In the genomic region with DNA sequence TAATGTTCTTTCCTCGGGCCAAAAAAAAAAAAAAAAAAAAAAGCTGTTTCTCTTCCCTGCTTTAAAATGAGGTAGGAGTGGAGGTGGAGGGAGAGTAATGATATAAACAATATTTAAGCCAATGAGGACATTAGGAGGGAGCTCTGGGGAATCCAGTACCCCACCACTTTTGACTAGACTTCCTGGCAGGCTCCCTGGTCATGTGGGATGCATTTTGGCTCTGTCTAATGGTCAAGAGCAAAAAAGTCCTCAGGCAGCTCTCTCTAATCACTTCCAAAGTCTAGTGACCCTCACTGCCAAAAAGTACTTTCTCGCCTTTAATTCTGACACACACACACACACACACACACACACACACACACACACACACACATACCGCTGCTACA, we compare ENCODE assay signal across 8 mouse cellular contexts.
DNase-seq lines count a peak whose midpoint lies in the region; ATAC-seq lines count a peak whose summit lies in the region.
"Had no signal": no experiment of that assay in that cellular context is flagged by ENCODE, and none has a peak within 500 bp of the region (broad histone marks: within the 10 kb centered on the region; RNA-seq: fewer than 3 reads in every experiment).

No protein-coding gene starts in this region.

- no peaks in the 10 kb centered on the region for H3K9me3 ChIP-seq in hindbrain, embryonic 15.5 days
- no peaks in the 10 kb centered on the region for H3K9me3 ChIP-seq in hindbrain, embryonic 12.5 days (replicated peaks)
- H3K9me3 ChIP-seq in kidney, embryonic 16.5 days (ENCODE audit: low read length), result no peaks in the 10 kb centered on the region
- H3K9me3 ChIP-seq: embryonic facial prominence, embryonic 13.5 days had no signal

- H3K9ac ChIP-seq in hindbrain, embryonic 15.5 days, result no peak overlapping the region
- no peak overlapping the region for H3K9ac ChIP-seq in hindbrain, embryonic 12.5 days
- H3K9ac ChIP-seq in kidney, embryonic 16.5 days (replicated peaks; ENCODE audit: low read length), result no peak overlapping the region
- H3K9ac ChIP-seq: embryonic facial prominence, embryonic 13.5 days had no signal

- peak overlapping the region; percentile 68; the same call in 1 of the 2 replicates for H3K27ac ChIP-seq in hindbrain, embryonic 15.5 days (replicated peaks)
- H3K27ac ChIP-seq in hindbrain, embryonic 12.5 days, result no peak overlapping the region
- H3K27ac ChIP-seq in kidney, embryonic 16.5 days (ENCODE audit: low read length), result peak overlapping the region; percentile 40; the same call in 1 of the 2 replicates
- H3K27ac ChIP-seq: embryonic facial prominence, embryonic 13.5 days had no signal

- no peak overlapping the region for H3K4me3 ChIP-seq in hindbrain, embryonic 15.5 days
- H3K4me3 ChIP-seq in hindbrain, embryonic 12.5 days, result no peak overlapping the region
- H3K4me3 ChIP-seq in kidney, embryonic 16.5 days (ENCODE audit: low read length), result no peak overlapping the region
- H3K4me3 ChIP-seq: embryonic facial prominence, embryonic 13.5 days had no signal

- ATAC-seq in hindbrain, embryonic 15.5 days (ENCODE audit: low FRiP score, low read depth), result peak; percentile 61; the same call in 1 of the 2 replicates
- ATAC-seq in hindbrain, embryonic 12.5 days (ENCODE audit: low FRiP score), result no peak
- ATAC-seq in kidney, embryonic 16.5 days (ENCODE audit: low FRiP score, low TSS enrichment), result 0 out of 2 replicates have a peak, but pooled peaks have one; percentile 47
- ATAC-seq in activated CD4-positive, CD25-positive, alpha-beta regulatory T cell, adult 4 months, result no peak
- no peak for ATAC-seq in megakaryocyte, adult 5-6 weeks (ENCODE audit: poor library complexity, severe bottlenecking)

- H3K4me2 ChIP-seq in hindbrain, embryonic 15.5 days, result no peak overlapping the region
- H3K4me2 ChIP-seq in hindbrain, embryonic 12.5 days (replicated peaks), result no peak overlapping the region
- H3K4me2 ChIP-seq in kidney, embryonic 16.5 days (replicated peaks; ENCODE audit: low read depth, low read length), result no peak overlapping the region
- H3K4me2 ChIP-seq: embryonic facial prominence, embryonic 13.5 days had no signal

- DNase-seq in 3T3-L1 (ENCODE audit: low read depth, low spot score) (peak; percentile 7), NIH3T3 (ENCODE audit: low read depth) (peak; percentile 66)

- H3K36me3 ChIP-seq in hindbrain, embryonic 15.5 days, result no peaks in the 10 kb centered on the region
- H3K36me3 ChIP-seq in hindbrain, embryonic 12.5 days, result no peaks in the 10 kb centered on the region
- H3K36me3 ChIP-seq in kidney, embryonic 16.5 days (ENCODE audit: insufficient read depth, low read length), result no peaks in the 10 kb centered on the region
- H3K36me3 ChIP-seq: embryonic facial prominence, embryonic 13.5 days had no signal

- 46% methylated on average over 3 of the region's 3 CpGs for WGBS in hindbrain, embryonic 15.5 days
- 66% methylated on average over 3 of the region's 3 CpGs for WGBS in hindbrain, embryonic 12.5 days
- WGBS in kidney, embryonic 16.5 days, result 42% methylated on average over 3 of the region's 3 CpGs

- no peaks in the 10 kb centered on the region for H3K27me3 ChIP-seq in hindbrain, embryonic 15.5 days
- H3K27me3 ChIP-seq in hindbrain, embryonic 12.5 days, result no peaks in the 10 kb centered on the region
- no peaks in the 10 kb centered on the region for H3K27me3 ChIP-seq in kidney, embryonic 16.5 days (ENCODE audit: insufficient read depth, low read length)
- H3K27me3 ChIP-seq: embryonic facial prominence, embryonic 13.5 days had no signal

- H3K4me1 ChIP-seq in hindbrain, embryonic 15.5 days (replicated peaks), result peaks cover 32% of the 10 kb centered on the region
- H3K4me1 ChIP-seq in hindbrain, embryonic 12.5 days, result peaks cover 25% of the 10 kb centered on the region
- H3K4me1 ChIP-seq in kidney, embryonic 16.5 days (ENCODE audit: insufficient read depth, low read length), result peaks cover 29% of the 10 kb centered on the region

Comparison
In these comparisons a context has a peak if more than half of its experiments do, and no peak if none do; other contexts are left out.
1. ATAC-seq: peak in hindbrain, embryonic 15.5 days (single experiment) and kidney, embryonic 16.5 days (single experiment); none in hindbrain, embryonic 12.5 days (single experiment), activated CD4-positive, CD25-positive, alpha-beta regulatory T cell, adult 4 months (single experiment) and megakaryocyte, adult 5-6 weeks (single experiment).